Mouse (Mus musculus): ENCODE measurements around the gene Cacnb2.
A peak's percentile ranks its signal among the peaks of the same experiment; 100 is the strongest.
"Not testable (repeated sequence)": the region's sequence is repeated elsewhere in the genome, so short reads cannot be mapped to it uniquely, and the experiment has no call there.

Cacnb2 gene

DNA sequence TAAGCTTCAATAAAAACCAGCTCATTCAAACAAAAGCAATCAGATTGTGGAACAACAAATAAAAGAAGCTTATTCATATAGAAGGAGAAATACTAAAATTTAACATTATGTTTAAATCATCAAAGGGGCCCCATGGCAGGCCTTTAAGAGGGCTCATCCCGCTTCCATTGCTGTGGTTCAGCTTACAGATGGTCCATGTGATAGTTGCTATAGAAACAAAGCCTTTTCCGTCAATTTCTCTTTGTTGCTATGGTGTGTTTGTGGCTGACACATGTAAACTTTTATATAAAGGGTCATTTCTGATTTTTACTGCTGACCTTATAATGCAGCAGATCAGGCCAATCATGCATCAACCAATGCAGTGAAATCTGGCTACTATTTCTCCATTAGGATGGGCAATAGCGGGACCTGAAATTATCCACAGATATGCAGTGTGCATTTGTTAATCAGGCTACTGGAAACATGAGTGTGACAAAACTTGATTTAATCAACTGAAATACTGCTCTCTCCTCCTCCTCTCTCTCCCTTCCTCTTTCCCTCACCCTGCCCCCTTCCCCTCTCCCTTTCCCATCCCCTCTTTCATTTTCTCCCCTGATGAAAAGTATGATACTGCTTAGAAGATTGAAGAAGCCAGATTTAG is 54.4 kb downstream of the Cacnb2 start:
- no peak for DNase-seq (ENCODE audit: low read depth, low spot score)

DNA sequence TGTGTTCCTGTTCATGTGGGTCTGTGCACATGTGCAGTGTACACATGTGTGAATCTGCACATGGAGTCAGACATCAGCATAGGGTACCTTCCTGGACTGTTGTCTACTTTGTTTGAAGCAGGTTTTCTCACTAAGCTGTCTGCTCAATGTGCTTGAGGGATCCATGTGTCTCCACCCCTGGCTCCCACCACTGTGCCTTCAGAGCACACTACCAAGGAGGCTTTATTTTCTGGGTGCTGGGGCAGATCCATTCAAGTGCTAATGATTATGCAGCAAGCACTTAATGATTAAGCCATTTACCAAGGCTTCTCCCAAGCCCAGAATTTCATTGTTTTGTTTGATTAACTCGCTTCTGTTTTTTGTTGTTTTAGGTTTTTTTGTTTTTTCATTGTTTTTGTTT is 62.3 kb downstream of the Cacnb2 start:
- DNase-seq (ENCODE audit: low read depth, low spot score), result no peak

DNA sequence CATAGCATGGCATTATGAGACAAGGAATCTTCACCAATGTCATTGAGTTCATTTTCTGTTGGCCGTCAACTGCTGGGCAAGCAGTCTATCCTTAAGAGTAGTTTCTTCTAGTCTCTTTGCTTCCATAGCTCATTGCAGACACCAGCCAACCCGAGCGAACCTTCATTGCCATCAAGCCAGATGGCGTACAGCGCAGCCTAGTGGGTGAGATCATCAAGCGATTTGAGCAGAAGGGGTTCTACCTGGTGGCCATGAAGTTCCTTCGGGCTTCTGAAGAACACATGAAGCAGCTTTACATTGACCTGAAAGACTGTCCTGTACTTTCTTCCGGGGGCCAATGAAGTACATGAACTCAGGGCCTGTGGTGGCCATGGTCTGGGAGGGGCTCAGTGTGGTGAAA is 69.2 kb downstream of the Cacnb2 start:
- DNase-seq (ENCODE audit: low read depth, low spot score), result no peak

DNA sequence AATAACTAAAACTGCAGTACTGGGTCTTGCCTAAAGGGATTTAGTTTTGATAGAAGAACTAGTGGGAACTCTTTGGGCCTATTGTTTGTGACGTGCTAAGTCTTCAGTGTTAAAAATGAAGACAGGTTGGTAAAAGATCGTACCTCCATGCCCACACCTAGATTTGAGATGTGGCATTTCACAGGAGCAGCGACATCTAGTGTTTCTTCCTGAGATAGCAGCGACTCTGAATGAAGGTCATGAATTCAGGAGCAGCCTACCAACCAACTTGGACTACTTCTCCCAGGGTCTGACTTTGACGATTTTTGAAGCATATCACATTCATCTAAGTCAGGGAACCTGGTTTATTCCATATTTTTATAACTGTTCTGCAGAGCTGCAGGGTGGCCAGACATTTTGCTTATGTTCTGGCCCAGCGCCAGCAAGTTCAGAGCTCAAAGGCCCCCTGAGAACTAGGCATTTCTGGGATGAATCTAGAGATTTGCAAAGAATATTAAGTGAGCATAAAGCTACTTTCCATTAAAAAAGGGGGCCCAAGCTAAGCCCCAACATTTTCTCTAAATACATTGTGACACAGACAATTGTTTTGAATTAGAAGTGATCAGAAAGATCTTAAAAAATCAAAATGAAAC is 74.1 kb downstream of the Cacnb2 start:
- DNase-seq (ENCODE audit: low read depth, low spot score), result peak; percentile 1

DNA sequence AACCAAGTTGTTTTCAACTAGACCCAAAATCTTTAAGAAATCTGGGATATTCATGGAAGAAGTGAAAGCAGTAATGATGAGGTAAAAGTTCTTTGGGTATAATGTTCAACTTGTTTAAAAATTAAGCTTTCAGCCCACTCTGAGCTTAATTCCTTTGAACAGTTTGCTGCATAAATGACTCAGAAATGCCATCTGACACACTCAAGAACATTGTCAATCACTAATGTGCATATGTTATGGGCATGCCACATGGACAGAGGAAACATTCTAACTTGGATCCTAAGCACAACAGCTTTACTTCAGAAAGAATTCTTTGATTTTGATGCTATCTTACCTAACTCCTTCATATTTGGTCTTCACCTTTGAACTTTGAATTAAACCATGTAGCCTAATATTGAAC is 81.3 kb downstream of the Cacnb2 start:
- no peak for DNase-seq (ENCODE audit: low read depth, low spot score)

DNA sequence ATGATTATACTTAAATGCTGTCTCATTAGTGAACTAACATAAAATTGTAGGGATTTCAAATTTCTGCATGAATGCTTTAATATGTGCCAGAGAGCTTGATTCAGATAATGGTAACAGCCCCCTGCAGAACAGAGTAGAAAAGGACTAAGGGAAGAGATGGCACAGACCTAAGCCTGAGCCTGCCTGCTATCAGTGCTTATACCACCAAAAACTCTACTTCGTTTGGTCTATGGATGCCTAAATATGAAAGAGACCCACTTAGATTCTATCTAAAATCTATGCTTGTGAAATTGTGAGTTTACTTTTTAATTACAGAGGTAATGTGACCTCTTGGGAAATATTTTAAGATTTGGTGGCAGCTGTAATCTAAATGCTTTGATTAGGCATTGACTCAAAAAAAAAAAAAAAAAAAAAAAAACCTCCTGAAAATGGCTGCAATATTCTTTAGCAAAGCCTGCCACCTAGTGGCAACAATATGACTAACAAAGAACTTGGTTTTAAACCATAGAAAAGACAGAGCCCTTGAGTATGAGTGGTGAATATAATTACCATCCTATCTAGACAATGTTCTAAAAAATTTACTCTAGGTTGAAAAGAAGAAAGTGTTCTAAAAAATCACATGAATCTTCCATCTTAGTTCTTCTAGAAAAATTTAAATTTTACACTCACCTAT is 100.2 kb downstream of the Cacnb2 start:
- no peak for DNase-seq (ENCODE audit: low read depth, low spot score)

DNA sequence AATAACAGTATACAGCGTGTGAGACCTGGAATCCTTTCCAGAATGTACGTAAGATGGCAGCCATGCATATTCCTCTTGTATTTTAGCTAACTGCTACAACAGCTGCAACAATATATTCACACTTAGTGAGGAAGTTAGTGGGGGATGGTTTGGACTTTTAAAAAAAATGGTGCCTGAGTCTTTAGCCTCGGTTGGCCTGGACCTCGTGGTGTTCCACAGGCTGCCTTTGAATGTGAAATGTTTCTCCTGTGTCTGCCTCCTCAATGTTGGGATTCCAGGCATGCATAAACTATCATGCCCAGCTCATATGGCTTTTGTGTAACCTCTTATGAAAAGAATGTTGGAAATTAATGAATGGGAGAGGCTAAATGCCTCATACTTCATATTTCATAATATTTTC is 100.8 kb downstream of the Cacnb2 start:
- DNase-seq (ENCODE audit: low read depth, low spot score), result no peak

DNA sequence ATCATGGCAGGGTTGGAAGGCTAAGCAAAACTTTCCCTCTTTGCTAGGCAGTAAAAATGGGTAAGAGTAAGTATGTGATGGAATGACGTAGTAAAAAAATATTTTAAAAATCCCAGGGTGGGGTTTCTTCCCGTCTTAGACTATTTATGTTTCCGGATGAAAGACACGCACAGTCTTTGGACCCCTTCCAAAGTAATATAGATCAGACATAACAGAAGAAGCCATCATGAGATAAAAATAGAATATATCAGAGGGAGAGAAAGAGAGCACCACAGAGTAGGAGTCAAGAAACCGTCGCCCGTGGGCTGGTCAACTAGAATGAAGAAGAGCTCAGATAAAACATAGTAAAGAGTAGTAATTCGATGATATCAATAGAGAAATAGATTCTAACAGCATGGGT is 107.4 kb downstream of the Cacnb2 start:
- no peak for DNase-seq (ENCODE audit: low read depth, low spot score)

DNA sequence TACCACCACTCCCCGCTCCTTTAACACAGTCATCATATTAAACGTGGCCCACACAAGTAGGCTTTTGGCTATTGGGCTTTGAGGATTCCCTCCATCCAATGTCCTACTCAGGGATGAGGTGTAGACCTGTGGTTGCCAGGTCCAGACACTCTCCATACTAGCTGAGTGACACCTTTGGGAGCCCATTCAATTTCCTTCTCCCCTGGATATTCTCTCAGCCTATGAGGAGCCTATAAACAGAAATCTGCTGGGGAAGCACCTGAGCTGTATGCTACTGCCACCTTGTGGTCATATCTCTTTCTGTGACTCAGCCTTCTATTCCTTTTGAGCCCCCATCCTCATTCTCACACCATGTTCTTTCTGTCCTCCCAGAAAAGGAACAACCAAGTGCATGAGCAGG is 108.9 kb downstream of the Cacnb2 start:
- DNase-seq (ENCODE audit: low read depth, low spot score), result no peak

DNA sequence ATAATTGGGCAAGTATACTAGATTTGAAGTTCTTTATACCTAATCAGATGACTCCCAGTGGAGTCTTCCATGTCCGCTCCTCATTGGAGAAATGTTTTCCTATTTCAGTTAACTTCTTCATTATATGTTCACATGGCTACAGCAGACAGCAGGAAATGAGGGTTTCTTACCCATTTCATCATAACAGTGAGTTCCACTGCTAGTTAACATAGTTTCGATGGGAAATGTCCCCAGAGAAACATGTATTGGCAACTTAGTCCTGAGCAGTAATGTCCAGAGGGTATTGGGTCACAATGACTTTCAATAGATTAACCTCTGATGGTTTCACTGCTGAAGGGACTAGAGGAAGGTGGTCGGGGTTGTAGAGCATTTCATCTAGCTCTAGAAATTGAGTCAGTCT is 110.2 kb downstream of the Cacnb2 start:
- no peak for DNase-seq (ENCODE audit: low read depth, low spot score)

DNA sequence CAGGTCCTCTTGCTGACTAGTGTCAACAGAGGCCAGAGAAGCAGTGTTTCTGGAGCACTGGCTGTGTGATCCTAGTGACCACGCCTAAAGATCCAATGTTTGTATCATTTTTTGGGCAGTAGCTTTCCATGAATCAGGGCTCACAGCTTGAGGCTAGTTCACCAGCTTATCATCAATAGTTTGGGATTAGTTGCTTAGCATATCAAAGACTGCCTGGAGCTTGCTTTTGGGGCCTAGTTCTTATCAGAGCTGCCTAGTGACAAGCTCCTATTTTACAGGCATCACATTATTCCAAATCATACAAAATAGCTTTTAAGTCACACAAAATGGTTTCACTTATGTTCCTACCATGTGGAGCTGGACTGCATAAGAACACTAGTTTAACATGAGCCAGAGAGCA is 113.8 kb downstream of the Cacnb2 start:
- no peak for DNase-seq (ENCODE audit: low read depth, low spot score)

DNA sequence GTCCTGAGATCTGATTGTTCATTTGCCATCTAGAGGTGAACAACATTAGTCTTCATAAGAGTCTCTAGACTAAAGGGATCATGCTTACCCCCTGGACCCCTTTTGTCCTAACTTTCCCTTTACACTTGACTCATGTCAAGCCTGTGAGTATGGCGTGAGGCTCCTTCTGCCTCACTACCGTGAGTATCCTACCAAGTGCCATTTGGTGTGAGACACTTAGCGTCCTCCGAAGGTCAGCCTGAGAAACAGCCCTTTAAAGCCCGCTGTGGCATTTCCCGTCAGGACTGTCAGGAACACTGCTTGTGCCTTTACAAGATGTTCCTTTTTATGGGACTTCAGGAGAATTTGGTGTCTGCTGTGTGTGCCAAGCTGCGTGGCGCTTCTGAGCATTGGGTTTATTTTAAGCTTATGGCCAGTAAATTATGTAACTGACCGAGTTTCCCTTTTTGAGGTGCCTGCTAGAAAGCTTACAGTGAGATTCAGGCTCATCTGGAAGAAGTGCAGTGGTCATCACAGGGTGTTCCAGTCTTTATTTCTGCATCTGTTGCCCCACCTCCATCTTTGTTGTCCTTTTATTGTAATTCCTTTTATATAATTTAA is 116.3 kb downstream of the Cacnb2 start:
- no peak for DNase-seq (ENCODE audit: low read depth, low spot score)

DNA sequence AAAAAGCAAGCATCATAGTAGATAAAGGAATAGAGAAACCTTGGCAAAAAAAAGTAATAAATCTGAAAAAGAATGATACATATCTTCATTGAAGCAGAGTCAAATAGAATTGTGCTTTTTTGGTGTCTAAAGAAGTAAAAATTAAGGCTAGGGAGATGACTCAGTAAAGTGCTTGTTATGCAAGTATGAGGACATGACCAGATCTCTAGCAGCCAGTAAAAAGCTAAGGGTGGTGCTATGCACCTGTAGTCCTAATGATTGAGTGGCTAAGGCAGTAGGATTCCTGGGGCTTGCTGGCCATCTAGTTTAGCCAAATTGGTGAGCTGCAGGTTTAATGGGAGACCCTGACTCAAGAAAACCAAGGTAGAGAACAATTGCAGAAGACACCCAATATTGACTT is 122.5 kb downstream of the Cacnb2 start:
- no peak for DNase-seq (ENCODE audit: low read depth, low spot score)

DNA sequence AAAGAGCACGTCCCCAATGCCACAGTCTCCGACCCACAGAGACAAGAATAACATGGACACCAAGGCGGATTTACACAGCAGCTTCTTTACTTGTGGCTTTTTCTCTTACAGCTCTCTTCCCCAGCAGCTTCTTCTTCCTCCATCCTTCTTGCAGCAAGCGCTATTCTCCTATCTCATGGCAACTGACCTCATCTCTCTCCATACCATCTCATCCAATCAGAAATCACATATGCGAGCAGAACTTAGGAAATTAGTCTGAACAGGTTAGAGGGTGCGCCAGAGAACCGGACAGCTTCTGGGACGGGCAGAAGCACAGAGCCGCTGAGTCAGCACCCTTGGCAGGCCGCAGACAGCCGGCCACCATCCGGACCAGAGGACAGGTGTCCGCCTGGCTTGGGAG is 123.7 kb downstream of the Cacnb2 start:
- not testable (repeated sequence) for DNase-seq (ENCODE audit: low read depth, low spot score)

DNA sequence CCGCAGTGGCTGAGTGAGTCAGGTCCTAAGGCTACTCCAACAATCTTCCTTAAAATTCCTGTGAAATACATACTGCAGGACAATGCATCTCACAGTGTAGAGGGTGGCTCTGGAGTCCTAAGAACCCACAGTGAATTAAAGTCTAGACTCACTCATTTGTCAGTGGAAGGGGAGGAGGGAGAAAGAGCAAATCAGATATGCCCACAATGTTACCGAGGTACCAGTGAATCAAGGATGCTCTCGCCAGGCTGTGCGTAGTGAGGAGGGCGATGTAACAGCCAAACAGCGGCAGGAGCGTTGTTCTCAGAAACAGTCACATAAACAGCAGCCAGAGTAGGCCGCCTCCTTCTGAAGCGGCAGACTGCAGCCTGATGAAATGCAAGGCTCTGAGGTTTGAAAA is 136.0 kb downstream of the Cacnb2 start:
- no peak for DNase-seq (ENCODE audit: low read depth, low spot score)

DNA sequence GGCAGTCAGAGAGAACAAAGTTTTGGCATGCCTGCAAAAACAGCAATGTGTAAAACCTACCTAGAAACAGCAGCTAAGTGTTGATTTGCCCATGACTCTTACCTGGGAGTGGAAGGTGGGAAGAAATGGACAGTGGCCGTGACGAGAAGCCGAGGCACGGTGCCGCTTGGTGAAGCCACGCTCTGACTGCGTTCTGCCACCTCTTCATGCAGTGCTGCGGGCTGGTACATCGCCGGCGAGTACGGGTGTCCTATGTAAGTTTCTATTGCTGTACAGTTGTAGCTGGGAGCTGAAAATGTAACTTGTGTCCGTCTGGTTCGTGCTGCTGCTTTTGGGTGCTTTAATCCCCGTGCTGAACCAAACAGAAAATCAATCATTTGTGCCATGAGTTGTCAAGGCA is 136.6 kb downstream of the Cacnb2 start:
- DNase-seq (ENCODE audit: low read depth, low spot score), result no peak

DNA sequence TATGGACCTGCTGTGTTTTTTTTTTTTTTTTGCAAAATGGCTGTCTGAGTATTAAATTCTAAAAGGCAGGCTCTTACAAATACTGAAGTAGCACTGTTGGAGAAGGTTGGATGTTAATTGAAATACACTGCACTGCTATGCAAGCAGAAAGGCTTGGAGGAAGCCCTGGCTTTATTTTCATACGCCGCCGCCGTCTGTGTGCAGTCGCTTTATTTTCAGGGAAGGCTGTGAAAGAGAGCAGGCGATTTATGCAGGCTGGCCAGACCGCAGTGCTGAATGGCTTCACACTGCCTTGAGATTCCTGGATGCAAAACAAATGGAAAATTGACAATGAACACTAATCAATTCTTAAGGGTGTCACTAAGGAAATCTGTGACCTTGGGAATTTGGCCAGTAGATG is 137.5 kb downstream of the Cacnb2 start:
- no peak for DNase-seq (ENCODE audit: low read depth, low spot score)

DNA sequence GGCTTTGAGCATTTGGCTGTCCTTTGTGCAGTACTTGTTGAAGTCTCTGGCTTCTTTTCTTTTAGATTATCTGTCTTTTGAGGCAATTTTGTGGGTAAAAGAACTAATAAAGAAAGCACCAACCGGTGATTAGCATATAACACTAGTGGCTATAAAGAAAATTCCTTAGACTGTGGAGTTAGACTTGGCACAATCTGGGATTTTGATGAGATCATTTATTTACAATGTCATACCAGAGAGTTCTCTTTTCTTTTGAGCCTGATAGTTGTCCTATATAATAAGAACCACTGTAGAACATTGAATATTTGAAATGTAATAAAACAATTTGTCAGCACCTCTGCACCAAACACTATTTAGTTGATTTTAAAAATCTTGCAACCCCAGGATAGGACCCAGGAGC is 141.9 kb downstream of the Cacnb2 start:
- DNase-seq (ENCODE audit: low read depth, low spot score), result no peak

DNA sequence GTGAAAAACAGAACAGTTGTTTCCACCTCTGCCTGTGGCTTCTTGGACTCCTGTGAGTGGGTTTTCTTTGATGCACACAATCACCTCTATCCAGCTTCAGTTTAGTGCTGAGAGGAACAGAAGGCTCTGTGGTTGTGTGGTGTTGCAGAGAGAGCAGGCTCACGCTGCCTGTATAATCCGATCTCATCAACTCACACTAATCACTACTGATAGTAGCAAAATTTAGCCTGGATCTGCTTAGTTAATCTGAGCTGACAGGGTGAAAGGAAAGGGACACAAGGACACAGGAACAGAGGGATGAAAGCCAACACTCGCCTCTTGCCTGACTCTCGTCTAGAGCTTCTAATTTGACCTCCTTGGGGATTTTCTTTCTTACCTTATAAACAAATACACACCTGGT is 160.0 kb downstream of the Cacnb2 start:
- DNase-seq (ENCODE audit: low read depth, low spot score), result no peak

DNA sequence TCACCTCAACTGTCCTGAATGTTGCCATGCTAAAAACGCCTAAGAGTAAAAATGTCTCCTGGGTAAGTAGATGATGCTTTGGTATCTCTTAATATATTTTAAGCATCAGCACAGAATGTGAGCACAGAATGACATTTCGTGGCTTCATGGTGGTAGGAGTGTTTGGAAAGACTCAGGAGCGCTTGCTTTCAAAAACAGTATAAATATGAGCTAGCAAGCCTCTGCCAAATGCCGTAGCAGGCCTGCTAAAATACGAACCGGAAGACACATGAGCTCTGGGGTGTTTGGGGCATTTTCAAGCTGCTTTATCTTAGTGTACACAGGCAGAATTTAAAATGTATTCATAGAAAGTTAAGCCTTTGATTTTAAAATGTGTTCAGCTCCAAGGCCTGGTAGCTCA is 161.0 kb downstream of the Cacnb2 start:
- DNase-seq (ENCODE audit: low read depth, low spot score), result no peak

DNA sequence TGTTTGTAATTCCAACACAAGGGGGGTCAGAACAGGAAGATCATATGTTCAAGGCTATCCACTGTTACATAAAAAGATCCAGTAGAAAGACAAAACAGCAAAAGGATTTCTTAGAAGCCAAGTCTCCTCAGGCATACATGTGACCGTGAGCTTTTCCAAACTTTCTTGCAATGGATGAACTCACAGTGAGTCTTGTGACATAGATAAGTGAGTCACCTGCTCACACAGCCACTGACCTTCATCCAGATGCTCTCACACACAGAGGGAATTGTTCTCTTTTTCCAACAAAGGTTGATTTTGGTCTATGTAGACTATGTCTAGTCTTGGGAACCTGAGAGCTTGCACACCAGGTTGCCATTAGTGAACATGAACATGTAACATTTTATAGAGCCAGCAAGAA is 166.6 kb downstream of the Cacnb2 start:
- no peak for DNase-seq (ENCODE audit: low read depth, low spot score)

DNA sequence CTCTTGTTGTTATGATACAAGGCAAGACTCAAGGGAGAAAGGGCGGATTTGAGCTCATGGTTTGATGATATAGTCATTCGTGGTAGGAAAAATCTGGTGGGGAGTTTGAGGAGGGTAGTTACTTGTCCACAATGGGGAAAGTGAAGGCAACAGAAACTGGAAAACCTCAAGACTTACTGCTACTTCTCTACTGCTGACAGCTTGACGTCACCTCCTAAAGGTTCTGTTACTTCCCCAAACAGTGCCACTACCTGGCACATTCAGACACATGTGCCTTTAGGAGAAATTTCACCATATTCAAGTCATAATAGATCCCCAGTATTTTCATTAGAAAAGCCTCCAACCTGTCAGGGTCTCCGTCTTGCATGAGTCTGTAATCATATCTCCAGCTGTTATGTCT is 167.7 kb downstream of the Cacnb2 start:
- no peak for DNase-seq (ENCODE audit: low read depth, low spot score)

DNA sequence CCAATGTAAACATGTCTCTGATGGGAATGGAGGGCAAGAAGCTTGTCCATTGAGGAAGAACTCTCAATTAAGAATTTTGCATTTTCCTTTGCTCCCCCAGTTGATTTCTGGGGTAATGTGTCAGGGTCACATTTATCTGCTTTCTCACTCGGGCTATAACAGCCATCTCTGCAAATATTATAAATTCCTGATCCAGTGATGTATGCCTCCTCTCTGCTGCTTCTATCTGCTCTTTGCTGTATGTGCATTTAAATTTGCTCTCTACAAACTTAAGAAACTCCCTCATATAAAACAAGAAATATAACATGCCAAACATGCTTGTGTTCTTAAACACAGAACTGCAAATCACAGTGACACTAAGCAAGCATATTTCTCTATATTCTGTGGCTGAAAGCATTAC is 171.5 kb downstream of the Cacnb2 start:
- DNase-seq (ENCODE audit: low read depth, low spot score), result no peak
